Mouse (Mus musculus) cerebellum, postnatal 10 days (tissue): ENCODE data around the gene Gm12258.

Experiments used
- DNase-seq, 2 experiments: peaks; one replicate each; pipeline ENCODE4 v3.0.0; 2021; ENCODE audit warnings: mixed read lengths in 2 of 2

Gm12258 gene

GRCm38 (mm10) chr11:58903511-58904409 lies 56.8 kb downstream of the Gm12258 start, which contains the start of gene Zfp39:
TSS of gene Zfp39 (minus strand) at chr11:58904225.
- DNase-seq = peak; percentile 98 to 99

GRCm38 (mm10) chr11:58904410-58904718 lies 57.4 kb downstream of the Gm12258 start:
- DNase-seq = no peak

- peak; percentile 26 to 43 for DNase-seq
Measured at GRCm38 (mm10) chr11:58904838-58905237, 57.9 kb downstream of the Gm12258 start.
